Mouse (Mus musculus) brain, embryonic 14.5 days (tissue): ENCODE results near the gene Slc33a1.

Experiments used
- CTCF ChIP-seq: fragments of 200-500 bp; IDR thresholded peaks from 2 replicates; pipeline ENCODE4 v1.5.1; 2012; ENCODE audit warnings: inconsistent platforms, mild to moderate bottlenecking, moderate library complexity, borderline replicate concordance; ENCODE audit not compliant: insufficient read depth, insufficient read length; ENCODE audit errors: extremely low read depth
- POLR2A ChIP-seq: fragments of 200-500 bp; IDR thresholded peaks from 2 replicates; pipeline ENCODE4 v1.6.1; 2012; ENCODE audit warnings: mild to moderate bottlenecking, inconsistent platforms, borderline replicate concordance; ENCODE audit not compliant: poor library complexity, insufficient read depth, insufficient read length, severe bottlenecking; ENCODE audit errors: extremely low read depth

DNA sequence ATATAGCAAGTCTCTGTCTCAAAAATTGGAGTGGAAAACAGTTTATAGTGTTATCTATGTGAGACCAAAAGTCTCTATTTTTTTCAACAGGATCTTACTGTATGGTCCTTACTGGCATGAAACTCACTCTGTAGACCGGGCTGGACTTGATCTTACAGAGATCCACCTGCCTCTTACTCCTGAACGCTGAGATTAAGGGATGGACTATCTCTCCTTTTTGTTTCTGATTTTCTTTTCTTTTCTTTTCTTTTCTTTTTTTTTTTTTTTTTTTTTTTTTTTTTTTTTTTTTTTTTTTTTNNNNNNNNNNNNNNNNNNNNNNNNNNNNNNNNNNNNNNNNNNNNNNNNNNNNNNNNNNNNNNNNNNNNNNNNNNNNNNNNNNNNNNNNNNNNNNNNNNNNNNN lies 1.4 kb upstream of the Slc33a1 start:
- TF ChIP-seq POLR2A (no peak), CTCF (no peak)
